Mouse (Mus musculus): ENCODE measurements around the gene Hspa8. TPM values are rescaled to one million over a fixed set of nuclear protein-coding genes. Genes with fewer than 3 reads are reported as not detected.
A peak's percentile ranks its signal among the peaks of the same experiment; 100 is the strongest.

Hspa8 gene
- total and polyA plus RNA-seq, 3 experiments = 2,915 to 7,761 (median 6,462) TPM

DNA sequence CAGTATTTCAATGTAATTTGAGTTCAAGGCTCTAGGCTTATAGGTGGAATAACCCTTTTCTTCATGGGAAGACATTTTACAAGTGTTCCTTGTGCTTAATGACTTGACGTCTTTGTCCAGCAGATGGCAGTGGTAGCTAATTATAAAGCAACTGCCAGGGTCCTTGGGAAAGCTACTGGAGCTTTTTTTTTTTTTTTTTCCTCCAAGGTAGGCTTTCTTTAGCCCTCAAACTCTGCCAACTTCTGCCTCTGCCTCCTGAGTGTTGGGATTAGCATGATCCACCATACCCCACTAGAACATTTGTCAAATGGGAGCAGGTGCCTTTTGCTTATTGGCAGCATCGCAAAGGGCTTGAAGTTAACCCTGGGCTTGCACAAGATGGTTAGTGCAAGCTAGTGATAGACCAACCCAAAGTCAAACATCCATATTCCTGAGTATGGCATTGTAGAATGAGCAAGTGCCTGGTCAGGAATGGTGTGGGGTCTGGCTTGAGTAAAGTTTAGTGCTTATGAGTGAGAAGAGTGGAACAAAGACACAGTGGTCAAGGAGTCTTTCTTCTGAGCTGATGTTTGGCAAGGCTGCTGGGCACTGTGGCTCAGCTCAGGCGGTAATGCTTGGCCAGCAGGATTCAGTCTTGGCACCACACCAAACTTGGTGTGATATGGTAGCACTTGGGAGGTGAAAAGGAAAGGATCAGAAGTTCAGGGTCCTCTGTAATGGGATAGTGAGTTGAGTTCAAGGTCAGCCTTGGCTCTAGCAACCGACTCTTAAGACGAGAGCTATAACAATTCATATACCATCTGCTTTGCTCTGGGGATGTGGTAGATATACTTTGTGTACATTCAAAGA lies 5.9 kb downstream of the Hspa8 start (continued):
- TF ChIP-seq E2F4 (IDR thresholded peaks at IDR 0.05; ENCODE audit: insufficient replicate concordance, low read depth, low read length) (0 out of 2 replicates have a peak, but pooled peaks have one; percentile 71), EP300 (IDR thresholded peaks at IDR 0.05; ENCODE audit: low read length) (no peak), POLR2A (IDR thresholded peaks at IDR 0.05; ENCODE audit: low read depth, low read length) (peak; percentile 62; the same call in 1 of the 2 replicates), RCOR1 (conservative IDR thresholded peaks at IDR 0.05; ENCODE audit: low read depth, low read length) (peak; percentile 47; the same call in 1 of the 2 replicates), BHLHE40 (IDR thresholded peaks at IDR 0.05; ENCODE audit: low read depth, low read length) (no peak), GABPA (IDR thresholded peaks at IDR 0.05; ENCODE audit: insufficient replicate concordance, low read depth, low read length) (no peak), CHD2 (IDR thresholded peaks at IDR 0.05; ENCODE audit: low read length) (peak; percentile 70; the same call in 1 of the 2 replicates), ZMIZ1 (IDR thresholded peaks at IDR 0.05; ENCODE audit: low read depth, low read length) (no peak; the same call in 1 of the 2 replicates), UBTF (IDR thresholded peaks at IDR 0.05; ENCODE audit: low read depth, low read length) (no peak), HCFC1 (IDR thresholded peaks at IDR 0.05; ENCODE audit: low read depth, low read length) (no peak), MAZ (IDR thresholded peaks at IDR 0.05; ENCODE audit: low read depth, low read length) (no peak)

DNA sequence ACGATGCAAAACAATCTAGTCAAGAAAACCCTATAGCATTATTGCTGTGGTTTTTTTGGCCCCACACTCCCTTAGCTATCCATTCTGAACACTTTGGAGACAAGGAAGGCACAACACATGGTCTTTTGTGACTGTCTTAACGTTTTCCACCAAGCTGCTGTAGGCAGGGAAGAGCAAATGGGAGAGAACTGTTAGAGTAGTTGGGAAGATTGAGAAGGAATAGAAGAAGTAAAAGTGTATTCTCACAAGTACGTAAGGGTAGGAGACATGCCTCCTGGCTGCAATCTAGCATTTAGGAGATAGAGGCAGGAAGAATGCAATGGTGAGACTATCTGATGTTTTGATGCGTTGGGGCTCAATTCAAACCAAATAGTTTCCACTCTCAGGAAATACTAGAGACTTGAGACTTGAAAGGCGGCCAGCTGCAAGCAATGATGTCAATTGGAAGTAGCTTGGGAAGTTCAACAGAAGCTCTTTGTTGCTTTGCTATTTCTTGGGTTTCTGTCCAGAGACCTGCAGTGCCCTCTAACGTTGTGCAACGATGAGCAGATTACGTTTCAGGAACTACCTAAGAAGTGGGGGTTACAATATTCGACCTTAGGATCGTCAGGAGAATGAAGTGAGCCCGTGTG lies 6.6 kb downstream of the Hspa8 start:
- peaks cover 41 to 60% of the 10 kb centered on the region in 2 experiments for H3K36me3 ChIP-seq (replicated peaks in 1 of 2; ENCODE audit: control insufficient read depth in 1 of 2, insufficient read depth in 1 of 2, low read length in 1 of 2)
- peaks cover 14% of the 10 kb centered on the region for H3K79me2 ChIP-seq (replicated peaks; ENCODE audit: control insufficient read depth, extremely low read depth, insufficient read depth, poor library complexity, severe bottlenecking)
- dilution Hi-C loops (cut with MboI; ENCODE audit: extremely low pct_ligation_motif_present, extremely low pct_unique_long_range_greater_than_20kb, low sequenced_read_pairs) (no loop called here), in situ Hi-C loops (cut with MboI; ENCODE audit: low pct_ligation_motif_present, low pct_unique_long_range_greater_than_20kb, low sequenced_read_pairs) (loop anchor here (25.0 kb wide), 1 partner anchor 180 kb away; no protein-coding TSS in a partner anchor)
- H3K27me3 ChIP-seq (replicated peaks) = no peaks in the 10 kb centered on the region
- H3K4me1 ChIP-seq (ENCODE audit: control insufficient read depth in 1 of 2, insufficient read depth in 2 of 2) = peaks cover 0 to 25% of the 10 kb centered on the region in 2 experiments; a peak in 2 of 4 replicates
- H3K27ac ChIP-seq (ENCODE audit: insufficient read depth, low read depth) = no peak overlapping the region
- TF ChIP-seq E2F4 (IDR thresholded peaks at IDR 0.05; ENCODE audit: insufficient replicate concordance, low read depth, low read length) (no peak), POLR2A (IDR thresholded peaks at IDR 0.05; ENCODE audit: low read depth, low read length) (peak; percentile 31; the same call in 1 of the 2 replicates), POLR2AphosphoS2 (IDR thresholded peaks at IDR 0.05; ENCODE audit: low read depth, low read length) (peak; percentile 15; the same call in 1 of the 2 replicates), MAFK (IDR thresholded peaks at IDR 0.05; ENCODE audit: insufficient replicate concordance, low read length) (no peak), CTCF (conservative IDR thresholded peaks at IDR 0.05 in 1 of 2, IDR thresholded peaks at IDR 0.05 in 1 of 2; ENCODE audit: low read depth in 2 of 2, low read length in 2 of 2) (peak in 1 of 2 experiments; percentile 36; a peak in 2 of 4 replicates), ELF1 (IDR thresholded peaks at IDR 0.05; ENCODE audit: low read depth, low read length) (0 out of 2 replicates have a peak, but pooled peaks have one; percentile 16)
- DNase-seq (ENCODE audit: extremely low read depth) = peak; percentile 47
- H3K9me3 ChIP-seq (replicated peaks; ENCODE audit: low read length) = no peaks in the 10 kb centered on the region
- H3K4me2 ChIP-seq (ENCODE audit: insufficient read depth, low read depth, poor library complexity, severe bottlenecking) = no peak overlapping the region
- no peak overlapping the region for H3K9ac ChIP-seq (ENCODE audit: insufficient read depth, low read depth)
- no peak overlapping the region for H3K4me3 ChIP-seq (replicated peaks in 1 of 3; ENCODE audit: low read depth in 2 of 3, low read length in 2 of 3, poor library complexity in 1 of 3)

Measured in CH12.LX (cell line).